Mouse (Mus musculus) retina, postnatal 7 days (tissue): ENCODE measurements at regions not wholly inside any gene's neighbourhood (a gene's known extent, or its start where the extent isn't known, plus 50 kb on each side); places are given as distances from the start of the nearest gene placed in this dataset.

Experiments
- DNase-seq: peaks from one replicate; pipeline ENCODE4 v3.0.0-alpha.2; 2012; ENCODE audit warnings: low read depth, low spot score

DNA sequence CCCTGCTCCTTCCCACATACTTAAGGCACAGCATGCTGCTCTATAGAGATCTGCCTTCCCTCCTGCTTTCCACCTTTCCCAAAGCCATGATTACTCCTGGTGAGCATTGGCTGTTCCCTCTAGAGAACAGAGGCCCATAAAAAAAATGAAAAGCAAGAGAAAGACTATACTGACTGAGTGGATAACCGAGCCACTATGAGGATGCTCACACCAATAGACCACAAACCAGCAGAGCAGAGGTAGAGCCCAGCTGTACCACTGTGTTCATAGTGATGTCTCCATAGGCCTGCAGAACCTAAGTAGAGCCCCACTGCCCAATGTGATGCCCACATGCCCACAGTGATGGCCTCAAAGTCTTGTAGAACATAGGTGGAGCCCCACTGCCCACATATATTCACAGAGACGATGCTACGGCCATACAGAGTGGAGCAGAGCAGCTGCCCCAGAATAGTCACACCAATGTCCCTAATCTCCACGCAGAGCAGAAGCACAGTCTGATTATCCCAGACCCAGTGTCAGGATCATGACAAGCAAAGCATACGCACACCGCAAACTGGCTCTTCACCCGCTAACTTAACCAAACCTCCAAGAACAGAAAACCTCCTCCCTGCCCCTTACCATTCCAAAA is 174.8 kb upstream of the Nr4a3 start:
- DNase-seq = no peak

DNA sequence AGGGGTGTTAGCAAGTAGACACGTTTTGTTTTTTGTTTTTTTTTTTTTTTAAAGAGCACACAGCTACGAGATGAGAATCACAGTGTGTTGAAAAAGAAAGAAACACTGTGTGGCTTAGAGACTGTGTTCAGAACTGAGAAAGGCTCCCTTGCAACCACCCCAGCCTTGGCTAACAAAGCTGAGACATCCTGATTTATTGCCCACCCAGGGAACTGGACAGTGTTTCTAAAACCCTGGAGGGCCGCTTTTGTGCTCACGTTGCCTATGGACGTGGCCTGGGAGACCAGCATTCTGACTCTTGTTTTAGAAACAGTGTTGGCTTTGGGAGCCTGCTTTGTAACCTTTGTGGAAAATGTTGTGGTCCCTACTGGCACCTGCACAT is 174.3 kb upstream of the Nr4a3 start:
- DNase-seq = no peak

DNA sequence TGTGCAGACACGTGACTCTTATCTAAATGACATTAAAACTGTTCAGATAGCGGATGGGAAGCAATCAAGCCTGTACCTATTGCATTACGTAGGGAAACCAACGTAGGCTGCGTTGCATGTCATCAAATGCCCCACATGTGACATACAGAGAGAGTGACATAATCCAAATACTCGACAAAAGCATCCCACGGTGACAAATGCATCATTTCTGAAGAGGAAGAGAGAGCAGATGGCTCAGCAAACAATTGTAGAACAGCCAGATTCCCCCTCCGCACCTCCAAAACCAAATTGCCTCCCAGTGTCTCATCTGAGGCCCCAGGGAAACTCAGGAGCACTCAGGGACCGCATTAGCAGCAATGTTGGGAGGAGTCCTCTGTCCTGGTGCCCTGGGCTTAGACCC is 163.4 kb upstream of the Nr4a3 start:
- no peak for DNase-seq

DNA sequence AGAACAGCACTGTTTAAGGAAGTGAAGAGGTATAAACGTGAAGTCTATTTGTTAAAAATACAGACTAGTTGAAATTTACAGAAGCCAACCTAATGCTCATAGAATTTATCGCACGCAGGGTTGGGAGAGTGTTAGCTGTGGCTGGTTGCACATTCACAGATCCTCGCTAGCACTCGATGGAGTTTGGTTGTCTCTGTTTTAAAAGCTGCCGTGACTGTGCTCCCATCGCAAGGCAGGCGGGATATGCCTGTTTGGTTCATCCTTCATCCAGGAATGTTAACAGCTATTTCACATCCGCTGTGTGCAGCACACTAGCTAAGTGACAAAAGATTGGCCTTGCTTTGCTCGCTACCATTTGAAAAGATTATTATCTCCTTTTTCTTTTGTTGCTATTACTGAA is 162.9 kb upstream of the Nr4a3 start:
- no peak for DNase-seq

DNA sequence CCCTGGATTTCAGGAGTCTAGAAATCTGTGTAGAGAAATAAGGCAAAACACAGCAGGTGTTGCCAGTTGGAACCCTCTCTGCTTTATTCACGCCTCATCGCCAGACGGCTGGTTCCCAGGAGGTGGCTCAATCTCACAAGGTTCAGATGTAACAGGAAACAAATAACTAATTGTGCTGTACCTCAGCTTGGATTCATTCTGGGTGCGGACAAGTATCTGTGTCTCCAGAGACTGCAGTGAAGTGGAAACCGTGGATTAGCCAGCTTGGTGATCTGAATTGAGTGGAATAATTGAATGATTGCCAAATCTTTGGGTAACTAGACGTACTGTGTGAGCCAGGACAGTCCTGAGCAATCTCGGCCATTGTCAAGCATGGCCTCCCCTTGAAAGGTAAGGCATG is 145.4 kb upstream of the Nr4a3 start:
- DNase-seq = no peak

DNA sequence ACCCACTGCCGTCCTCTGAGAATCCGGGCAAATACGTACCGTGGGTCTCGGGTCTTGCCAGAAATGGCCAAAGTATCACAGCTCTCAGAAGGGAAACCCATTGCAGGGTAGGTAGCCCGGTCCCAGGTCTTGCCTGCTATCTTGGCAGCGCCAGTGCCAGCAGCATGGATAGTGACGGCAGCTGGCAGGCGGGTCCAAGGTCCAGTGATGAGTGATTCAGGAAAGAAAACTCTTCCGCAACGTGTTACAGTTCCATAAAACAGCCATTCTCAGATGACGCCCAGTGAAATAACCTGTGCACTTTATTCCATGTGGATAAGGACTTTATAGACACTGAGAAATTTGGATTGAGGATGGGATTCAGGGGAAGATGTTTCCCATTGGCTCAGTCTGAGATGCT is 142.2 kb upstream of the Nr4a3 start:
- DNase-seq = no peak

DNA sequence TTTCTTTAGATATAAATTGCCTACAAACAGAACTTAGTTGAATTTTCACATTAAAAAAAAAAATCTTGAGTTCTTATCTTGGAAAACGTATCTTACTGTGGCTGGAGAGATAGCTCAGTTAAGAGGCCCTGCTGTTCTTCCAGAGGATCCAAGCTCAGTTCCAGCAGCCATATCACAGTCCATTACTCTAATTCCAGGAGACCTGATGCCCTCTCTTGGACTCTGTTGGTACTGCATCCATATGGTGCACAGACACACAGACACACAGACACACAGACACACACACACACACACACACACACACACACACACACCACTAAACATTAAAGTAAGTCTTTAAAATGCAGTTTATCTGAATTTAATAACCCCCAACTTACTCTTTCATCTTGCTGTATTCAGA is 132.7 kb upstream of the Nr4a3 start:
- DNase-seq = no peak

DNA sequence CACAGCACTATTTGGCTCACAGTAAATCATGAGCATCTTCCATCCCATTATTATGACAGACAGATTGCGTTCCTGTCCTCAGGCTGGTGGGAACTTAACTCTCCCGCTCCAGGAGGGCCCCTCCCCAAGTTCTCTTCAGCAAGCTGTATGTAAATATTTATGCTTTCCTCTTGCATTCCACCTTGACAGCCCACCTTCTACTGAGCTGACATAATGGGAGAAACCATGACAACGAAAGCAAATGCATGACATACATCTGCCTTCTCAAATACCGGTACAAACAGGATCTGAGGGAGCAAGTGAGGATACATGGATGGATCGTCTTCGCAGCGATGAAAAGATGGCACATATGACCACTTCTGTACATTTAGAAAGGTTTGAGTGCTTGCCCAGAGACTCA is 125.4 kb upstream of the Nr4a3 start:
- DNase-seq = no peak

DNA sequence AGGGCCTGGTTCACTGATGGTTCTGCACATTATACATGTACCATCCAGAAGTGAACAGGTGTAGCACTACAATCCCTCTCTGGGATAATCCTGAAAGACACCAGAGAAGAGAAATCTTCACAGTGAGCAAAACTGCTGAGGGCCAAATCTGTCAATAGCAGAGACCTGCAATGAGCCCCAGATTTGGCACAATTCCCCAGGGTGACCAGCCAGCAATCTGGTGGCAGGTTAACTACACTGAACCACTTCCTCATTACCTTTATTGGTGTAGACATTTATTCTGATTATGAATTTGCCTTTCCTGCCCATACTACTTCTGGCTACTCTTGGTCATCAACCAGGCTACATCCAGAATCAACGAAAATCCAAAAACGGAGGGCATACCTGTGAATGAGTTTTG is 113.5 kb upstream of the Nr4a3 start:
- DNase-seq = no peak

DNA sequence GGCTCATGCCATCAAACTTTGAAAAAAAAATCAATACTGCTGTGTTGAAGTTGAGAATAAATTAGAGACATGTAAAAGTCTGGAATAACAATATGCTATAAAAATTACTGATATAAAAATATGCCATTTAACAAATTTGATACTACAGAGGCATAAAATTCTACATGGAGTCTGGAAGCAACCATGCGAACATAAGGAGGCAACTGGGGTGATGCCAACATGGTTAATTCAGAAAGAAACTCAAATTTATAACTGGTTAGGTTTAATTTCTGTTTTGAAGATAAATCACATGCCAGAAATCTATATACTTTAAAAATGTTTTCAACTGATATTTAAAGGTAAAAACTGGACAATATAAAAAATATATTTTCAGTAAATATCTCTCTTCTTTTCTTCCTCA is 111.4 kb upstream of the Nr4a3 start:
- DNase-seq = no peak

DNA sequence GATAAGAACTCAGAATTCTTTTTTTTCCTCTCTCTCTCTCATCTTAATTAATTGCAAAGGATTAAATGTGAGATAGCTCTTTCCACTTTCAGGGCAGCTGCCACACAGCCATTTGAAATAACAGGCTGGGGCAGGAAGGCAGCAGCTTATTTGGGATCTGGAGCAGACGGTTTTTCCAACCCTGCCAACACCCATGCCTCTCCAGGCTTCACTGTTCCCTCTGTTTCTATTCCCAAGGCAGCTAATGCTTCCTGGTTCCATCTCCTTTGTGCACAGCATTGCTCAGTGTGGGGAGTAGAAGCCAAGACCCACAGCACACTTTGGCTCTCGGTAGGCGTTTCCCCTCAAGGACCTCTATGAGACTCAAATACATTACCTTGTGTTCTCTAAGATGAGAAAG is 109.4 kb upstream of the Nr4a3 start:
- no peak for DNase-seq

DNA sequence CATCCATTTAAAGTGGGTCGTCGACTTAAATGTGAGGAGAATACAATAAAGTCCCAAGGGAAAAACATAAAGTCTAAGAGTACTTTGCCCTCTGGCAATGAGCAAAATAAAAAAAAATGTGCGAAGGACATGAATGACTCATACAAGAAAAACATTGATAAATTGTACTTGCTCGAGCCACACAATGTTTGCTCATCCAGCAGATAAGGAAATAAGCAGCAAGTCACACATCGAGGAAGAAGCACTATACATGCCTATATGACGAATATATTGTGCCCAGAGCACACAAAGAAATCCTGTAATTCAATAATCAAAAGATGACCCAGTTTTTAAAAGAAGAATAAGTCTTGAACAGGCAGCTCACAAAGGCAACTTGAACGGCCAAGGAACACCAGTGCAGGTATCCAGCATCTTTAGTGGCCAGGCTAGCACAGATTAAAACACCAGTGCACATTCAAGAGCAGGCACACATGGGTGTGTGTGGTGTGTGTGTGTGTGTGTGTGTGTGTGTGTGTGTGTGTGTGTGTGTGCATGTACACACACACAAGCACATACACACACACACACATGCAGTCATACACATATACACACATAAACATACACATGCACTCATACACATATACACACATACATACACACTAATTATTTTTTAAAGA is 108.4 kb upstream of the Nr4a3 start:
- DNase-seq = no peak

DNA sequence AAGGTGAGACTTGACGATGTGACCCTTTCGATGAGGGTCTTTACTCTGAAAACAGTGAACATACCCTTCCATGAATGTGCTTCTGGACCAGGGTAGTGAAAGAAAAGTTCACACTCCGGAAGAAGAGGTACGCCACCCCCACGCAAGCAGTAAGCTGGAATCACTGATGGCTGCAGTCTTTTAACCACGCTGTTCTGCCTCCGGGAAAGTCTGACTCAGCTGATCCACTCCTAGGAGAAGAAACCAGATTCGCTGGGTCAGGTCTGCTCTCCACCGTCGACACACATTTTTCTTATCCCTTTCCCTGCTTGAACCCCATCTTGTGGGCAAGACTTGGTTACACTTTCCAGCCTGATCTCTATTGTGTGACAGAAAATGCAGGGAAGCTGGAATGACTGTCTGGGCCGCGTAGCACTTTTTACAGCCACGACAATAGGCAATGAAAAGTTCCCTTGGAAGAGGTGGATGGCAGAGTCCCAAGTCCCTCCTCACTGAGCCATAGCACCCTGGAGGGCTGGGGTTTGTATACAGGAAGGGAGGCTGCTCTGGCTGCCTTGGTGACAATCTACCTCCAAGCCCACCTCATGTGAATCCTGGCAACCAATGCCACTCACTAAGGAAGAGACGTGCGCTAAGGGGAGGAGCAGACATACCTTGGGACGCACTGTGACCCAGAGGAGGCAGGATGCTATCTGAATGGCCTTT is 96.9 kb upstream of the Nr4a3 start:
- DNase-seq = no peak

DNA sequence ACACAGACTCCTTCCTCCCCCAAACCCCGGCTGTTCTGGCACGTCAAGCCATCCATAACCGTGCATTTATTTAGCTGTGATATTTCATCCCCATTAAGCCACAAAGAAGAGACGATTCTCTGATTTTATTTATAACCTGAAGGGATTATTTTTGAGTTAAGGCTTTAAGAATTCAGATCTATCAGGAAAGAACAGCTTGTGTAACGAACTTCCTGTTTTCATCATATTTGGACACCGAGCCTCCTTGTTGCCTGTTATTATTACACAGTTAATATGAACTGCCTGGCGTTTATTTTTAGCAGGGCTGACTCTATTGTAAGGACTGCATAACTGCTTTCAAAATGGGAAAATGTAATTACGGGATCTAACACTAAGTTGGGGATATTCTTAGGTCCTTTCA is 96.2 kb upstream of the Nr4a3 start:
- no peak for DNase-seq

DNA sequence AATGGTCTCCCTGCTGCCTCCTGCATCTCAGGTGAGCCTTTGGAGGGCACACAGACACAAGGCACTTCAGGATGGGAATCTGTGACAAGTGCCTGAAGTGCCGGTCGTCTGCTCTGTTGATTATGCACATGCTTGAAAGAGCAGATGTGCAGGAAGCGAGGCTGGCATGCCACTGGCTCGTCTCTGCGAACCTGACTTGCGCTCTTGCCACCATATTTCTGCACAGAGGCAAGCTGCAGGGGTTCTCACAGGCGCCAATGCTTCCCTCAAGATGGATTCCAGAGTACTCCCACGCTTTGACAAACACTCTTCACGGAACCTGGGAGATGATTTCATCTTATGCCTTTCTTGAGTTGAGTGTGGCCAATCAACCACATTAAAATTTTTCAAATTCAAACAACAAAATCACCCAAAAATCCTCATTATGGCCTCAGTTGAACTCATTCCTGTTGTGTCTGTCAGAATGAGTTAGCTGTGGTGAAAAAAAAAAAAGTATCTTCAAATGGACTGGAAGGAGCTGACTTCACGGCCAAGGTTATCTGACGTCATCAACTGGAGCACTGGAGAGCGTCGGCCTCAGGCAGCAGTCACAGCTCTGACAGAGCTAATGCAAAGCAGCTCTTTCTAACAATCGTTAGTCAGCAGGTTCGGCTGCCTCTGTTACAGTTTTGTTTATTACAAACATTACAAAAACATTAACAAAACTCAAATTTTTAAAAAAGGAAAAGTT is 90.2 kb upstream of the Nr4a3 start:
- no peak for DNase-seq

DNA sequence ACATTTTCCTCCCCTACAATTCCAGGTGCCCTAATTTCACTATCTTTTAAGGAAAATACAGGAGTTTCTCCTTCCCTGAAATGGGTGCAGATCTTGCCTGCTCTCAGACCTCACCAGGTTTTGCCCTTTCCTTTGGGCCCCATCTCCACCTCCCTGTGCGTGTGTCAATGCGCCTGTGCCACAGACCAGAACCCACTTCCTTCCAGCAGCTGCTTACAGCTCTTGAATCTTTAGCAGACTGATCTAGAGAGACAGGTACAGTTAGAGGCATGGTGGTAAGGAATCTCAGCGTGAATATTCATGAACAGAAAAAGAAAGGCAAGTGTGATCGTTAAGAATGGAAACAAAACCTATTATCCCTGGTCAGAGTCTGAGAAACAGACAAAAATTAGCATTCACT is 80.3 kb upstream of the Nr4a3 start:
- no peak for DNase-seq

DNA sequence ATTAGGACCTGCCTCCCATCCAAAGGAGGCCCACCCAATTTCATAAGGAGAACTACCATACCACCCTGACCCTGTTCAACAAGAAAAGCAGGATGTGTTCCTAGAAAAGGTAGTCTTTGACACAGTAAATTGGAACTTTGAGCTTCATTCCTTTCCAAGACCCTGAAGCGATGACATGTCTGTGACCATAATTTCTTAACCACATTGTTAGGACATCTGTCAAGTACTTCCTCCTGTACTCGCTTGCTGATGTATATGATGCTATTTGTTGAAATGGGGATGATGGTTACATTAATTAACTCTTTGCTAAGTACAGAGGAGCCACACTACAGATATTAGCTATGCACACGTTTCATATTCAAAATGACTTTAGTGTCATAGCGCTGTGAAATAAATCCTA is 73.1 kb upstream of the Nr4a3 start:
- no peak for DNase-seq

DNA sequence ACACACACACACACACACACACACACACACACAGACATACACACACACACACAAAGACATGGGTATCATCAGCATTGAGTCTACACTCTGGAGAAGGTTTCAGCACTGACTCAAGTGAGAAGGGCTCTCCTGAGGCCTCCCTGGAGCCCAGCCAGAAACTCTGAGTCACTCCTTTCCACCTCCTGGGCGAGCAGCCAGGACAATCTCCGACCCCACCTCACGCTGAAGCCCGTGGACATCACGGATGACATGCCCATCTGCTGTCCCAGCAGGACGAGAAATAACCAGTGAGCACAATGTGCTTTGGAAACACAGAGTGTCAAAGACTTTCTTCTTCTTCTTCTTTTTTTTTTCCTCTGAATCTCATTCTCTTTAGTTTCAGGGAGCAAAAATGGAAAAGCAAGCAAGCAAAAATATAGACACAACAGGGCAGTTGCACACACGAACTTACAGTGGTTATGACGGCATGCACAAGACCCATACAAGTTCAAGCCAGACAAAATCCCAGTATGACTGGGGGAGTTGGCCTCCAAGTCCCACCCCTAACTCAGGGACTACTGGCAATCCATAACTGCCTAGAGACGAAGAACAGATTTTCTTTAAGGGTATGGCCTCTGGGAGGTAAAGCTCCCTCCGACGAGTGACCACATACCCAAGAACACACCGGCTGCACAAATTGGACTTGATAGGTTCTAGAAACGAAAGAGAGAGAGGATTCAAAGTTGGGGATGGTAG is 65.2 kb upstream of the Nr4a3 start:
- no peak for DNase-seq
